Mouse (Mus musculus) MEL (cell line): Measurements from ENCODE around the gene Tubg1. TPM values are rescaled to one million over a fixed set of nuclear protein-coding genes. Genes with fewer than 3 reads are reported as not detected.

Source experiments
- DNase-seq: peaks from one replicate; pipeline ENCODE4 v3.0.0; 2011; ENCODE audit warnings: low read depth, low spot score
- H3K27ac ChIP-seq: 2 replicates; pipeline ENCODE4 v1.5.1; 2012; ENCODE audit warnings: low read depth, mild to moderate bottlenecking, control low read depth, low read length, moderate library complexity; ENCODE audit not compliant: control insufficient read depth
- H3K27me3 ChIP-seq, 2 experiments: fragments of 150-350 bp in 1 of 2; sonication (generic) in 1 of 2; 2 replicates each; pipeline ENCODE4 v1.6.1; 2012; ENCODE audit warnings: low read length in 2 of 2, mild to moderate bottlenecking in 2 of 2, improper control_type of control experiment in 1 of 2, moderate library complexity in 1 of 2; ENCODE audit not compliant: insufficient read depth in 2 of 2, control insufficient read depth in 1 of 2
- H3K36me3 ChIP-seq, 2 experiments: 2 replicates each; pipeline ENCODE4 v1.6.1; 2012 to 2014; ENCODE audit warnings: low read length in 2 of 2, improper control_type of control experiment in 1 of 2, inconsistent platforms in 1 of 2, mild to moderate bottlenecking in 1 of 2; ENCODE audit not compliant: insufficient read depth in 2 of 2, control insufficient read depth in 1 of 2
- H3K4me1 ChIP-seq, 2 experiments: fragments of 150-350 bp in 1 of 2; sonication (generic) in 1 of 2; 2 replicates each; pipeline ENCODE4 v1.6.1; 2012; ENCODE audit warnings: low read length in 2 of 2, improper control_type of control experiment in 1 of 2, mild to moderate bottlenecking in 1 of 2; ENCODE audit not compliant: insufficient read depth in 2 of 2, control insufficient read depth in 1 of 2
- H3K4me3 ChIP-seq, 2 experiments: fragments of 150-350 bp in 1 of 2; sonication (generic) in 1 of 2; 2 replicates each; pipeline ENCODE4 v1.5.1; 2012; ENCODE audit warnings: low read depth in 2 of 2, low read length in 2 of 2, mild to moderate bottlenecking in 2 of 2, moderate library complexity in 2 of 2, control low read depth in 1 of 2, improper control_type of control experiment in 1 of 2; ENCODE audit not compliant: control insufficient read depth in 1 of 2, insufficient read depth in 1 of 2
- H3K79me2 ChIP-seq: 2 replicates; pipeline ENCODE4 v1.6.1; 2012; ENCODE audit warnings: mild to moderate bottlenecking, low read length, moderate library complexity; ENCODE audit not compliant: control insufficient read depth, poor library complexity, insufficient read depth
- H3K9ac ChIP-seq: 2 replicates; pipeline ENCODE4 v1.6.1; 2012; ENCODE audit warnings: low read depth, mild to moderate bottlenecking, control low read depth, low read length, moderate library complexity; ENCODE audit not compliant: control insufficient read depth, poor library complexity, severe bottlenecking
- H3K9me3 ChIP-seq: fragments of 150-350 bp; sonication (generic); replicated peaks from 2 replicates; pipeline ENCODE4 v1.6.1; 2012; ENCODE audit warnings: mild to moderate bottlenecking, low read length, improper control_type of control experiment, moderate library complexity; ENCODE audit not compliant: insufficient read depth
- BHLHE40 ChIP-seq: IDR thresholded peaks from 2 replicates; pipeline ENCODE4 v1.6.1; 2012; ENCODE audit warnings: low read depth, mild to moderate bottlenecking, inconsistent platforms, low read length, improper control_type of control experiment, borderline replicate concordance
- CHD1 ChIP-seq: IDR thresholded peaks from 2 replicates; pipeline ENCODE4 v1.6.1; 2012; ENCODE audit warnings: low read depth, mild to moderate bottlenecking, inconsistent platforms, low read length, improper control_type of control experiment
- ELF1 ChIP-seq: IDR thresholded peaks from 2 replicates; pipeline ENCODE4 v1.6.1; 2014; ENCODE audit warnings: low read depth, mild to moderate bottlenecking, inconsistent platforms, low read length, improper control_type of control experiment, moderate library complexity
- EP300 ChIP-seq, 2 experiments: IDR thresholded peaks; 2 replicates each; pipeline ENCODE4 v1.6.1; 2011; ENCODE audit warnings: improper control_type of control experiment in 2 of 2, low read length in 2 of 2, low read depth in 1 of 2, mild to moderate bottlenecking in 1 of 2
- ETS1 ChIP-seq: IDR thresholded peaks from 2 replicates; pipeline ENCODE4 v1.6.1; 2012; ENCODE audit warnings: low read depth, mild to moderate bottlenecking, inconsistent platforms, low read length, improper control_type of control experiment, moderate library complexity
- GABPA ChIP-seq: IDR thresholded peaks from 2 replicates; pipeline ENCODE4 v1.6.1; 2012; ENCODE audit warnings: low read depth, mild to moderate bottlenecking, inconsistent platforms, low read length, improper control_type of control experiment, moderate library complexity
- GATA1 ChIP-seq: IDR thresholded peaks from 2 replicates; pipeline ENCODE4 v1.6.1; 2011; ENCODE audit warnings: low read depth, low read length, improper control_type of control experiment
- HCFC1 ChIP-seq: IDR thresholded peaks from 2 replicates; pipeline ENCODE4 v1.6.1; 2012; ENCODE audit warnings: low read depth, mild to moderate bottlenecking, inconsistent platforms, low read length, improper control_type of control experiment, moderate library complexity
- JUND ChIP-seq: IDR thresholded peaks from 2 replicates; pipeline ENCODE4 v1.6.1; 2011; ENCODE audit warnings: low read depth, mild to moderate bottlenecking, improper control_type of control experiment, low read length
- MAFK ChIP-seq: IDR thresholded peaks from 2 replicates; pipeline ENCODE4 v1.6.1; 2011; ENCODE audit warnings: low read depth, mild to moderate bottlenecking, low read length, improper control_type of control experiment, borderline replicate concordance
- MAX ChIP-seq: IDR thresholded peaks from 2 replicates; pipeline ENCODE4 v1.6.1; 2011; ENCODE audit warnings: low read length, improper control_type of control experiment
- MEF2A ChIP-seq: IDR thresholded peaks from 2 replicates; pipeline ENCODE4 v1.6.1; 2014; ENCODE audit warnings: low read depth, mild to moderate bottlenecking, inconsistent platforms, low read length, improper control_type of control experiment; ENCODE audit not compliant: poor library complexity, insufficient replicate concordance, severe bottlenecking; ENCODE audit errors: extremely low read depth
- MXI1 ChIP-seq: IDR thresholded peaks from 2 replicates; pipeline ENCODE4 v1.6.1; 2011; ENCODE audit warnings: mild to moderate bottlenecking, low read depth, low read length, improper control_type of control experiment
- MYB ChIP-seq: IDR thresholded peaks from 2 replicates; pipeline ENCODE4 v1.6.1; 2011; ENCODE audit warnings: mild to moderate bottlenecking, low read depth, low read length, improper control_type of control experiment
- MYC ChIP-seq: IDR thresholded peaks from 2 replicates; pipeline ENCODE4 v1.6.1; 2011; ENCODE audit warnings: low read depth, mild to moderate bottlenecking, low read length, improper control_type of control experiment, moderate library complexity
- NELFE ChIP-seq: IDR thresholded peaks from 2 replicates; pipeline ENCODE4 v1.6.1; 2011; ENCODE audit warnings: low read depth, low read length, improper control_type of control experiment
- NRF1 ChIP-seq: IDR thresholded peaks from 2 replicates; pipeline ENCODE4 v1.6.1; 2014; ENCODE audit warnings: low read depth, mild to moderate bottlenecking, inconsistent platforms, low read length, improper control_type of control experiment, moderate library complexity; ENCODE audit not compliant: poor library complexity, insufficient read depth, severe bottlenecking
- POLR2AphosphoS2 ChIP-seq: IDR thresholded peaks from 2 replicates; pipeline ENCODE4 v1.6.1; 2011; ENCODE audit warnings: low read length, improper control_type of control experiment
- POLR2AphosphoS5 ChIP-seq: IDR thresholded peaks from 2 replicates; pipeline ENCODE4 v1.6.1; 2012; ENCODE audit warnings: low read depth, borderline replicate concordance, mild to moderate bottlenecking, inconsistent platforms, low read length, moderate library complexity, mixed read lengths
- RAD21 ChIP-seq: IDR thresholded peaks from 2 replicates; pipeline ENCODE4 v1.6.1; 2011; ENCODE audit warnings: mild to moderate bottlenecking, low read depth, low read length, improper control_type of control experiment
- SIN3A ChIP-seq: IDR thresholded peaks from 2 replicates; pipeline ENCODE4 v1.6.1; 2012; ENCODE audit warnings: low read length, improper control_type of control experiment, inconsistent platforms
- SMC3 ChIP-seq: IDR thresholded peaks from 2 replicates; pipeline ENCODE4 v1.6.1; 2011; ENCODE audit warnings: low read depth, low read length, improper control_type of control experiment
- TAL1 ChIP-seq: IDR thresholded peaks from 2 replicates; pipeline ENCODE4 v1.6.1; 2012; ENCODE audit warnings: mild to moderate bottlenecking, inconsistent platforms, low read length, moderate library complexity, mixed read lengths
- TBP ChIP-seq: IDR thresholded peaks from 2 replicates; pipeline ENCODE4 v1.8.0; 2011; ENCODE audit warnings: low read depth, low read length, improper control_type of control experiment
- TCF12 ChIP-seq: IDR thresholded peaks from 2 replicates; pipeline ENCODE4 v1.6.1; 2014; ENCODE audit warnings: low read depth, mild to moderate bottlenecking, inconsistent platforms, low read length, improper control_type of control experiment, moderate library complexity
- USF2 ChIP-seq, 2 experiments: IDR thresholded peaks; 2 replicates each; pipeline ENCODE4 v1.6.1; 2011 to 2012; ENCODE audit warnings: improper control_type of control experiment in 2 of 2, low read length in 2 of 2, borderline replicate concordance in 1 of 2, inconsistent platforms in 1 of 2, low read depth in 1 of 2, mild to moderate bottlenecking in 1 of 2; ENCODE audit not compliant: insufficient read depth in 1 of 2
- ZKSCAN1 ChIP-seq: IDR thresholded peaks from 2 replicates; pipeline ENCODE4 v1.6.1; 2012; ENCODE audit warnings: low read depth, mild to moderate bottlenecking, inconsistent platforms, low read length, improper control_type of control experiment, moderate library complexity
- ZMIZ1 ChIP-seq: IDR thresholded peaks from 2 replicates; pipeline ENCODE4 v1.6.1; 2012; ENCODE audit warnings: low read depth, mild to moderate bottlenecking, inconsistent platforms, low read length, improper control_type of control experiment, moderate library complexity
- ZNF384 ChIP-seq: IDR thresholded peaks from 2 replicates; pipeline ENCODE4 v1.6.1; 2012; ENCODE audit warnings: low read depth, mild to moderate bottlenecking, inconsistent platforms, low read length, improper control_type of control experiment
- polyA plus RNA-seq, 2 experiments: library from polyadenylated mRNA; stranded (reverse) in 1 of 2; unstranded in 1 of 2; fragments of >175 nt in 1 of 2; fragments of >200 nt in 1 of 2; gene quantifications; 2 replicates each; pipeline versions ENCODE4 v1.2.1 to v1.2.4; 2012; ENCODE audit warnings: low replicate concordance in 2 of 2, low read depth in 1 of 2; ENCODE audit not compliant: insufficient read length in 2 of 2, insufficient read depth in 1 of 2, missing spikeins in 1 of 2
- total RNA-seq: library from RNA; depleted of rRNA; stranded (reverse); fragments of 300-350 nt; gene quantifications from 2 replicates; pipeline ENCODE4 v1.2.3, GENCODE M21; 2012

The Tubg1 gene
- total and polyA plus RNA-seq, 3 experiments, result 60.0 to 183 (median 125) TPM

DNA sequence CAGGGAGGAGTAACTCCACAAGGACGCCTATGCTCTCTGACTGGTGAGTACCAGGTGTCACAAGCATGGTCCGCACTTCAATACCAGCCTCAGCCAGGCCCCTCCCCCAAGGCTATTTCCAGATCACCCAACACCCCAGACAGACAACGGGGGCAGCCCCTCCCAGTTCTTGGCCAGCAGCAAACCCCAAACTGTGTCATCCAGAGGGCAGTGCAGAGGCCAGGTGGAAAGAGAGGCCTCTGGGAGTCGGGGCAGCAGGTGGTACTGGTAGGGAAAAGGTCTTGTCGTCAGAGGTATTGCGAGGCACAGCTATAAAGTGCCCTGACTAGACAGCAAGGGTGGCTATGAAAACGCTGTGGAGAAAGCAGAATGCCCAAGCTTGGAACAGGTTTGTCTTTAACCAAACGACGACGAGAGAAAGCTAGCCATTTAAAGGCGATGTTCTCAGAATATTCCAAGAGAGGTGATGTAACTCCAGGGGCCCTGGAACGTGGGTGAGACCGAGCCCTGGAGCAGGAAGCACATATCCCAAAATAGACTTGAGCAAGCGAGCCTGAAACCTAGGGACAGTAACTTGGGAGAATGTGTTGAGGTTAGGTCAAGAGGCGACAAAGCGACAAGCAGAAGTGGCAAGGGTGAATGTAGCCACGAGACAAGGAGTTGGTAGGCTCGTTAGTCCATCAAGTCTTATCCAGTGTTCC lies 10.5 kb downstream of the Tubg1 start:
- H3K27ac ChIP-seq, result no peak overlapping the region

DNA sequence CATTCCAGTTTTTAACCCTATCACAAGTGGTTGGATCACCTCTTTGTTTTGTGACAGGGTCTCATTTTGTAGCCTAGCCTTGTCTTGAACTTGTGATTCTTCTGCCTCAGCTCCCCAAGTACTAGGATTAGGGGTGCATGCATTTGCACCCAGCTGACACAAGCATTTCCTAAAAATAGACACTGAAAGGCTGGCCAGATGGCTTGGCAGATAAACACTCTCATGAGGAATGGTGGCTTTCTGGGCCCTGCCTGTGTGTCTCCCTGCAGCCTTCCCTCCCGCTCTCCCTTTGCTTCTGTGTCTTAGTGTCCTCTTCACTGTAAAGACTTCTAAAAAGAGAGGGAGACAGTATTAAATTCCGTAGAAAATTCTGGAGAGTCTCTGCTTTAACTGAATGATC lies 11.4 kb downstream of the Tubg1 start:
- Histone ChIP-seq H3K4me1 (peaks cover 3 to 13% of the 10 kb centered on the region in 2 experiments; a peak in 3 of 4 replicates), H3K27me3 (no peaks in the 10 kb centered on the region), H3K9me3 (no peaks in the 10 kb centered on the region), H3K9ac (no peak overlapping the region), H3K79me2 (no peaks in the 10 kb centered on the region), H3K27ac (no peak overlapping the region), H3K36me3 (peaks cover 3 to 7% of the 10 kb centered on the region in 2 experiments; a peak in 3 of 4 replicates), H3K4me3 (no peak overlapping the region)
- DNase-seq, result peak; percentile 62
- TF ChIP-seq CHD1 (no peak), MXI1 (no peak), NRF1 (no peak), MYB (no peak), MYC (no peak), GABPA (no peak), TAL1 (peak; percentile 78), ELF1 (no peak), SMC3 (no peak), POLR2AphosphoS2 (no peak), TCF12 (peak; percentile 56), GATA1 (peak; percentile 60), RAD21 (no peak), ETS1 (peak; percentile 82), MAFK (peak; percentile 30; the same call in 1 of the 2 replicates), ZKSCAN1 (no peak), SIN3A (0 out of 2 replicates have a peak, but pooled peaks have one; percentile 17), HCFC1 (no peak), POLR2AphosphoS5 (no peak), NELFE (no peak), EP300 (IDR thresholded peaks at IDR 0.05; ENCODE audit: low read depth in 1 of 2, low read length in 2 of 2) (0 out of 4 replicates have a peak, but pooled peaks of 1 of the 2 experiments have one; percentile 13), MEF2A (peak; percentile 93)

More for the DNA sequence above, 10.5 kb downstream of the Tubg1 start:
- Histone ChIP-seq H3K9ac (no peak overlapping the region), H3K4me3 (no peak overlapping the region), H3K9me3 (no peaks in the 10 kb centered on the region), H3K27me3 (no peaks in the 10 kb centered on the region), H3K36me3 (peaks cover 3 to 7% of the 10 kb centered on the region in 2 experiments; a peak in 3 of 4 replicates), H3K79me2 (no peaks in the 10 kb centered on the region), H3K4me1 (peaks cover 3 to 13% of the 10 kb centered on the region in 2 experiments; a peak in 3 of 4 replicates)
- TF ChIP-seq USF2 (IDR thresholded peaks at IDR 0.05; ENCODE audit: borderline replicate concordance in 1 of 2, insufficient read depth in 1 of 2, low read depth in 1 of 2, low read length in 2 of 2), result no peak
- no peak for TF ChIP-seq RAD21
- TF ChIP-seq CHD1, result no peak
- TF ChIP-seq JUND, result no peak
- TF ChIP-seq ZNF384, result no peak
- TF ChIP-seq ZMIZ1, result no peak
- TF ChIP-seq ELF1, result no peak
- no peak for TF ChIP-seq NRF1
- TF ChIP-seq MAX, result no peak
- no peak for TF ChIP-seq TAL1
- TF ChIP-seq ETS1, result no peak
- no peak for TF ChIP-seq TBP
- no peak for TF ChIP-seq MYB
- TF ChIP-seq BHLHE40, result no peak
- no peak for TF ChIP-seq GATA1
- TF ChIP-seq HCFC1, result no peak
- no peak for DNase-seq
